Mouse (Mus musculus) ES-Bruce4 (cell line): ENCODE data around the gene Maml3. TPM values are rescaled to one million over a fixed set of nuclear protein-coding genes. Genes with fewer than 3 reads are reported as not detected.

Experiments used
- H3K27ac ChIP-seq: 2 replicates; pipeline ENCODE4 v1.5.1; 2012; ENCODE audit warnings: low read length, inconsistent platforms; ENCODE audit not compliant: insufficient read depth
- H3K27me3 ChIP-seq: 2 replicates; pipeline ENCODE4 v1.6.1; 2012; ENCODE audit warnings: mild to moderate bottlenecking, low read length, inconsistent platforms; ENCODE audit not compliant: control insufficient read depth, poor library complexity, insufficient read depth, severe bottlenecking
- H3K36me3 ChIP-seq: 2 replicates; pipeline ENCODE4 v1.6.1; 2012; ENCODE audit warnings: inconsistent platforms, mild to moderate bottlenecking, low read length, moderate library complexity; ENCODE audit not compliant: control insufficient read depth, poor library complexity, insufficient read depth, severe bottlenecking
- H3K4me1 ChIP-seq: one replicate; pipeline ENCODE4 v1.8.1; 2011; ENCODE audit warnings: low read length; ENCODE audit not compliant: control insufficient read depth, insufficient read depth
- H3K4me3 ChIP-seq: 2 replicates; pipeline ENCODE4 v1.5.1; 2011; ENCODE audit warnings: low read depth, mild to moderate bottlenecking, low read length
- H3K9ac ChIP-seq: 2 replicates; pipeline ENCODE4 v1.6.1; 2012; ENCODE audit warnings: low read depth, mild to moderate bottlenecking, inconsistent platforms; ENCODE audit not compliant: poor library complexity, severe bottlenecking
- H3K9me3 ChIP-seq: replicated peaks from 2 replicates; pipeline ENCODE4 v1.6.1; 2012; ENCODE audit warnings: mild to moderate bottlenecking, low read length, inconsistent platforms; ENCODE audit not compliant: control insufficient read depth, poor library complexity, insufficient read depth, severe bottlenecking
- CTCF ChIP-seq: IDR thresholded peaks from one replicate; pipeline ENCODE4 v1.8.1; 2011; ENCODE audit warnings: low read depth, low read length
- EP300 ChIP-seq: IDR thresholded peaks from 2 replicates; pipeline ENCODE4 v1.6.1; 2011; ENCODE audit warnings: low read depth, low read length; ENCODE audit not compliant: insufficient read depth
- POLR2A ChIP-seq: IDR thresholded peaks from one replicate; pipeline ENCODE4 v1.8.1; 2011; ENCODE audit warnings: low read length; ENCODE audit not compliant: insufficient read depth
- polyA plus RNA-seq: library from polyadenylated mRNA; stranded (reverse); fragments of >200 nt; gene quantifications from 2 replicates; pipeline ENCODE4 v1.2.4, GENCODE M21; 2011; ENCODE audit warnings: low read depth; ENCODE audit not compliant: missing spikeins, insufficient read depth, insufficient read length

Maml3 gene
- polyA plus RNA-seq, 1 experiment, result 5.7 TPM

- Histone ChIP-seq H3K4me1 (peaks cover 3% of the 10 kb centered on the region), H3K36me3 (no peaks in the 10 kb centered on the region), H3K27ac (no peak overlapping the region), H3K9ac (no peak overlapping the region), H3K27me3 (no peaks in the 10 kb centered on the region), H3K4me3 (no peak overlapping the region), H3K9me3 (no peaks in the 10 kb centered on the region)
- TF ChIP-seq EP300 (no peak), POLR2A (no peak), CTCF (no peak)
These were observed 416.2 kb downstream of the Maml3 start for GRCm38 (mm10) chr3:51688725-51689124.

GRCm38 (mm10) chr3:51686791-51687190 is 418.1 kb downstream of the Maml3 start:
- Histone ChIP-seq H3K36me3 (no peaks in the 10 kb centered on the region), H3K27ac (no peak overlapping the region), H3K4me3 (no peak overlapping the region), H3K9ac (no peak overlapping the region), H3K4me1 (no peaks in the 10 kb centered on the region), H3K9me3 (no peaks in the 10 kb centered on the region), H3K27me3 (no peaks in the 10 kb centered on the region)
- TF ChIP-seq EP300 (no peak), POLR2A (no peak), CTCF (no peak)

- Histone ChIP-seq H3K4me3 (no peak overlapping the region), H3K27me3 (no peaks in the 10 kb centered on the region), H3K9ac (no peak overlapping the region), H3K4me1 (no peaks in the 10 kb centered on the region), H3K9me3 (no peaks in the 10 kb centered on the region), H3K27ac (no peak overlapping the region), H3K36me3 (no peaks in the 10 kb centered on the region)
- TF ChIP-seq EP300 (no peak), POLR2A (no peak), CTCF (no peak)
These were observed 418.6 kb downstream of the Maml3 start for GRCm38 (mm10) chr3:51686316-51686715.

GRCm38 (mm10) chr3:51685539-51685938 is 419.3 kb downstream of the Maml3 start:
- no peak overlapping the region for H3K4me3 ChIP-seq
- no peaks in the 10 kb centered on the region for H3K27me3 ChIP-seq
- H3K4me1 ChIP-seq, result no peaks in the 10 kb centered on the region
- no peaks in the 10 kb centered on the region for H3K9me3 ChIP-seq
- TF ChIP-seq CTCF, result no peak
- no peak for TF ChIP-seq POLR2A
- no peak for TF ChIP-seq EP300
- no peaks in the 10 kb centered on the region for H3K36me3 ChIP-seq
- H3K27ac ChIP-seq, result no peak overlapping the region
- H3K9ac ChIP-seq, result no peak overlapping the region

GRCm38 (mm10) chr3:51674963-51675362 is 429.9 kb downstream of the Maml3 start:
- Histone ChIP-seq H3K27ac (no peak overlapping the region), H3K9me3 (no peaks in the 10 kb centered on the region), H3K27me3 (no peaks in the 10 kb centered on the region), H3K9ac (no peak overlapping the region), H3K4me3 (no peak overlapping the region), H3K4me1 (no peaks in the 10 kb centered on the region), H3K36me3 (no peaks in the 10 kb centered on the region)
- TF ChIP-seq POLR2A (no peak), CTCF (no peak), EP300 (no peak)

- Histone ChIP-seq H3K4me1 (no peaks in the 10 kb centered on the region), H3K9ac (no peak overlapping the region), H3K9me3 (no peaks in the 10 kb centered on the region), H3K4me3 (no peak overlapping the region), H3K27me3 (no peaks in the 10 kb centered on the region), H3K27ac (no peak overlapping the region), H3K36me3 (no peaks in the 10 kb centered on the region)
- peak; percentile 60 for TF ChIP-seq CTCF
- no peak for TF ChIP-seq EP300
- no peak for TF ChIP-seq POLR2A
These were observed 431.3 kb downstream of the Maml3 start for GRCm38 (mm10) chr3:51673408-51674086.
